Mouse (Mus musculus) bone marrow, adult 2 months (tissue): ENCODE measurements around the gene Adamtsl5. TPM values are rescaled to one million over a fixed set of nuclear protein-coding genes. Genes with fewer than 3 reads are reported as not detected.

Source experiments
- H3K27ac ChIP-seq: fragments of 200-500 bp; 2 replicates; pipeline ENCODE4 v1.5.1; 2012; ENCODE audit warnings: low read depth, mild to moderate bottlenecking, control low read depth, inconsistent platforms, low read length; ENCODE audit not compliant: control insufficient read depth, poor library complexity, insufficient read depth
- H3K4me1 ChIP-seq: fragments of 200-500 bp; 2 replicates; pipeline ENCODE4 v1.6.1; 2011; ENCODE audit warnings: low read length; ENCODE audit not compliant: control insufficient read depth, insufficient read depth
- H3K4me3 ChIP-seq: fragments of 200-500 bp; replicated peaks from 2 replicates; pipeline ENCODE3; 2011; ENCODE audit warnings: mild to moderate bottlenecking, low read depth, low read length, control low read depth; ENCODE audit not compliant: control insufficient read depth
- CTCF ChIP-seq: fragments of 200-500 bp; IDR thresholded peaks from 2 replicates; pipeline ENCODE4 v1.5.1; 2011; ENCODE audit warnings: low read length, control low read depth; ENCODE audit not compliant: control insufficient read depth, insufficient read depth
- POLR2A ChIP-seq: fragments of 200-500 bp; IDR thresholded peaks from 2 replicates; pipeline ENCODE4 v1.6.1; 2011; ENCODE audit warnings: low read depth, mild to moderate bottlenecking, control low read depth, low read length, borderline replicate concordance; ENCODE audit not compliant: control insufficient read depth
- WGBS: fragments of 180-500 bp; shearing (Covaris S2); methylation state at CpG from one replicate; pipeline ENCODE4 v1.1.7; 2018; 5-methylcytosine and 5-hydroxymethylcytosine counted together
- polyA plus RNA-seq: library from polyadenylated mRNA; stranded (reverse); fragments of >200 nt; gene quantifications from 2 replicates; pipeline ENCODE4 v1.2.4, GENCODE M21; 2011; ENCODE audit warnings: low replicate concordance; ENCODE audit not compliant: missing spikeins, insufficient read depth, insufficient read length

The Adamtsl5 gene
- polyA plus RNA-seq, 1 experiment, result 8.6 TPM

GRCm38 (mm10) chr10:80344131-80344661 is 4.0 kb downstream of the Adamtsl5 start:
- WGBS, result 9% methylated on average over 9 of the region's 9 CpGs
- Histone ChIP-seq H3K27ac (peak overlapping the region; percentile 90), H3K4me1 (peaks cover 7% of the 10 kb centered on the region; the same call in 1 of the 2 replicates), H3K4me3 (peak overlapping the region; percentile 36)
- peak; percentile 9; the same call in 1 of the 2 replicates for TF ChIP-seq POLR2A
- no peak for TF ChIP-seq CTCF

- TF ChIP-seq POLR2A, result peak; percentile 22; the same call in 1 of the 2 replicates
- no peak for TF ChIP-seq CTCF
- peak overlapping the region; percentile 71 for H3K27ac ChIP-seq
- H3K4me1 ChIP-seq, result peaks cover 7% of the 10 kb centered on the region; the same call in 1 of the 2 replicates
- H3K4me3 ChIP-seq, result peak overlapping the region; percentile 21
- 14% methylated on average over 13 of the region's 13 CpGs for WGBS
Observed at GRCm38 (mm10) chr10:80343425-80343895, 4.8 kb downstream of the Adamtsl5 start.

- Histone ChIP-seq H3K27ac (peak overlapping the region; percentile 71; the same call in 1 of the 2 replicates), H3K4me1 (peaks cover 6% of the 10 kb centered on the region; the same call in 1 of the 2 replicates), H3K4me3 (no peak overlapping the region)
- WGBS, result 1% methylated on average over 33 of the region's 33 CpGs
- TF ChIP-seq POLR2A (no peak), CTCF (no peak)
Observed at GRCm38 (mm10) chr10:80342749-80343424, 5.3 kb downstream of the Adamtsl5 start.

- TF ChIP-seq CTCF (no peak), POLR2A (no peak)
- 7% methylated on average over 26 of the region's 26 CpGs for WGBS
- Histone ChIP-seq H3K4me1 (peaks cover 6% of the 10 kb centered on the region; the same call in 1 of the 2 replicates), H3K4me3 (no peak overlapping the region), H3K27ac (no peak overlapping the region)
Observed at GRCm38 (mm10) chr10:80342305-80342748, 5.9 kb downstream of the Adamtsl5 start.

GRCm38 (mm10) chr10:80341491-80342304 is 6.5 kb downstream of the Adamtsl5 start:
- no peak overlapping the region; the same call in 1 of the 2 replicates for H3K27ac ChIP-seq
- 10% methylated on average over 47 of the region's 47 CpGs for WGBS
- H3K4me3 ChIP-seq, result no peak overlapping the region
- TF ChIP-seq CTCF, result no peak
- TF ChIP-seq POLR2A, result no peak
- peaks cover 6% of the 10 kb centered on the region; the same call in 1 of the 2 replicates for H3K4me1 ChIP-seq

- Histone ChIP-seq H3K27ac (no peak overlapping the region; the same call in 1 of the 2 replicates), H3K4me3 (no peak overlapping the region), H3K4me1 (peaks cover 6% of the 10 kb centered on the region; the same call in 1 of the 2 replicates)
- 56% methylated on average over 21 of the region's 21 CpGs for WGBS
- TF ChIP-seq POLR2A (no peak), CTCF (no peak)
Observed at GRCm38 (mm10) chr10:80341026-80341425, 7.2 kb downstream of the Adamtsl5 start.

GRCm38 (mm10) chr10:80339941-80340750 is 8.1 kb downstream of the Adamtsl5 start:
- Histone ChIP-seq H3K4me3 (no peak overlapping the region), H3K4me1 (peaks cover 6% of the 10 kb centered on the region; the same call in 1 of the 2 replicates), H3K27ac (no peak overlapping the region)
- WGBS, result 15% methylated on average over 19 of the region's 19 CpGs
- TF ChIP-seq CTCF (peak; percentile 92), POLR2A (no peak)

GRCm38 (mm10) chr10:80336263-80336662 is 11.9 kb downstream of the Adamtsl5 start:
- TF ChIP-seq CTCF (no peak), POLR2A (no peak)
- H3K4me1 ChIP-seq, result peaks cover 3% of the 10 kb centered on the region
- H3K27ac ChIP-seq, result no peak overlapping the region

More at GRCm38 (mm10) chr10:80336263-80336662, 11.9 kb downstream of the Adamtsl5 start:
- no peak overlapping the region for H3K4me3 ChIP-seq
- 59% methylated on average over 12 of the region's 12 CpGs for WGBS
